Mouse (Mus musculus): ENCODE data around the gene Slc10a1. TPM values are rescaled to one million over a fixed set of nuclear protein-coding genes. Genes with fewer than 3 reads are reported as not detected.

The Slc10a1 gene
- polyA plus RNA-seq, 1 experiment from 2014 or later: 0.63 TPM

DNA sequence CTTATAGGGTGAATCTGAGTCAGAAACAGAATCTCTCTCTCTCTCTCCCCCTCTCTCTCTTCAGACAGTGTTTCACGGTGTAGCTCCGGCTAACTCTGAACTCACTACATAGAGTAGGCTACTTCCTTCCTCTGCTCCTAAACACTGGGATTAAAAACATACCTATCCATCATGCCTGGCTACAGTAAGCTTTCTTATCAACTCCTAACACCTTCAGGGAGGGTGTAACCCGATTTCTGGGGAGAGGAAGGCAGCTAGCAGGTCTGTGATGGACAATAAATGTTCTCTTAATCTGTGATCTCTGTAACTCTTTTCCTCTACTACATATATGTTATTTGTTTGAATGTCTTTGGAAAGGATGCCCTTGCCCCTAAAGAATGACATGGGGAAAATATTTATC lies 25.1 kb downstream of the Slc10a1 start:
- WGBS: 87% methylated on average over 3 of the region's 3 CpGs
- Histone ChIP-seq H3K36me3 (ENCODE audit: control insufficient read depth, insufficient read depth, low read length) (peaks cover 12% of the 10 kb centered on the region), H3K9me3 (ENCODE audit: control insufficient read depth, low read length) (no peaks in the 10 kb centered on the region), H3K27me3 (ENCODE audit: control insufficient read depth, insufficient read depth, low read length) (no peaks in the 10 kb centered on the region), H3K9ac (ENCODE audit: low read length) (no peak overlapping the region), H3K4me1 (replicated peaks; ENCODE audit: control insufficient read depth, insufficient read depth, low read length) (no peaks in the 10 kb centered on the region; the same call in 1 of the 2 replicates), H3K4me2 (ENCODE audit: low read depth, low read length, severe bottlenecking) (no peak overlapping the region), H3K27ac (ENCODE audit: low read depth, low read length) (no peak overlapping the region), H3K4me3 (ENCODE audit: low read depth, low read length) (no peak overlapping the region)
- ATAC-seq (replicated peaks; ENCODE audit: low FRiP score) (no peak), DNase-seq (ENCODE audit: low spot score) (no peak)

DNA sequence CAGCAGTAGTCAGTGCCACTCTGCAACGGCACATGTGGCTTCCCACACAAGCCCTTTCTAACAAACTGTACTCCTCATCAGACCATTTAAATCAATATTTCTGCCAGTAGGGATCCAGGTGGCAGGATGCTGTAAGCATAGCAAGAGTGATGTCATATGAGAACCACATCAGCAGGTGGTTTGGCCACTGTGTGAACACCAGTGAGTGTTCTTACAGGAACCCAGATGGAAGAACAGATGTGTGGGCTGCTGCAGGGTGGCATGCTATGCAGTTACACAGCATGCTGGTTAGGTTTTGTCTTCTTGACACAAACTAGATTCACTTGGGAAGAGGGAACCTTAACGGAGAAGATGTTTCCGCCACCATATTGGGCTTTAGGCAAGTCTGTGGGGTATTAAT lies 26.6 kb downstream of the Slc10a1 start:
- Histone ChIP-seq H3K36me3 (ENCODE audit: control insufficient read depth, insufficient read depth, low read length) (peaks cover under 1% of the 10 kb centered on the region; the same call in 1 of the 2 replicates), H3K4me2 (ENCODE audit: low read depth, low read length, severe bottlenecking) (no peak overlapping the region), H3K27ac (ENCODE audit: low read depth, low read length) (no peak overlapping the region), H3K9ac (ENCODE audit: low read length) (no peak overlapping the region), H3K4me1 (replicated peaks; ENCODE audit: control insufficient read depth, insufficient read depth, low read length) (no peaks in the 10 kb centered on the region; the same call in 1 of the 2 replicates), H3K27me3 (ENCODE audit: control insufficient read depth, insufficient read depth, low read length) (no peaks in the 10 kb centered on the region), H3K4me3 (ENCODE audit: low read depth, low read length) (no peak overlapping the region), H3K9me3 (ENCODE audit: control insufficient read depth, low read length) (no peaks in the 10 kb centered on the region)
- 94% methylated on average over 3 of the region's 3 CpGs for WGBS
- ATAC-seq (replicated peaks; ENCODE audit: low FRiP score): no peak
- no peak for DNase-seq (ENCODE audit: low spot score)

DNA sequence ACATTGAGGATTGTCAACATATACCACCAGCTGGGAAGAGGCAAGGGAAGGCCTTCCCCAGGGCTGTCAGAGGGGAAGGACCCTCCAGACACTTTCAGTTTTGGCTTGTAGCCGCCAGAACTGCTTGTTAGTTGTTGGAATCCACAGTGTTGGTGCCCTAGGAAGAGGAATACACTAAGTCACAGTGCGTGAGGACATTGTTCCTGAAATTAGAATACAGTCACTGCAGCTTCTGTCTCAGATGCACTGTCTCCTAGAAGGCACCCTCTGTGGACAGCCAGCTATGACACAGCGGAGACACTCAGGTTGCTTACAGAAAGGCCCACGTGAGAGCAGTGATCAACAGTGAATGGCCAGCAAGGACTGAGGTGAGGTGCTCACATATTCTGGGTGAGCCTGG lies 29.3 kb downstream of the Slc10a1 start:
- H3K27me3 ChIP-seq (ENCODE audit: control insufficient read depth, insufficient read depth, low read length): no peaks in the 10 kb centered on the region
- H3K36me3 ChIP-seq (ENCODE audit: control insufficient read depth, insufficient read depth, low read length): no peaks in the 10 kb centered on the region
- DNase-seq (ENCODE audit: low spot score) (no peak), ATAC-seq (replicated peaks; ENCODE audit: low FRiP score) (no peak)
- no peaks in the 10 kb centered on the region for H3K9me3 ChIP-seq (ENCODE audit: control insufficient read depth, low read length)
- 80% methylated on average over 4 of the region's 4 CpGs for WGBS
- H3K4me1 ChIP-seq (replicated peaks; ENCODE audit: control insufficient read depth, insufficient read depth, low read length): no peaks in the 10 kb centered on the region
- H3K27ac ChIP-seq (ENCODE audit: low read depth, low read length): no peak overlapping the region
- H3K4me2 ChIP-seq (ENCODE audit: low read depth, low read length, severe bottlenecking): no peak overlapping the region
- H3K9ac ChIP-seq (ENCODE audit: low read length): no peak overlapping the region
- H3K4me3 ChIP-seq (ENCODE audit: low read depth, low read length): no peak overlapping the region

DNA sequence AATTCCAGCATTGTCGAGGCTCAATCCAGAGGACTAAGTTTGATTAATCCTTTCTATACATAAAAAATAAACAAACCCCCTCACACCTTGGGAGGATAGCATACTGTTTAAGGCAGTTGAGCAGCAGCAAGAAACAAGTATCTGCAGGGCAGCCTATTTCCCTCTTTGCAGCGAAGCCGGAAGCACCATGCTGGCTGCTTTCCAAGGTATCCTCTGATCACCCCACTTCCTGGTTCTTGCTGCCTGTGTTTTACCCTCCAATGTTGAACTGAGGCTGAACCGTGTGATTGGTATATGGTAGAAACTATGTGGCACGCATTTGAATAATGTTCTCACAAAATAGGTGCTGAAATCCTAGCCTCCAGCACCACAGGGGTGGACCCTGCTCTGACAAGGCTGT lies 29.9 kb downstream of the Slc10a1 start:
- ATAC-seq (replicated peaks; ENCODE audit: low FRiP score) (no peak), DNase-seq (ENCODE audit: low spot score) (no peak)
- Histone ChIP-seq H3K27ac (ENCODE audit: low read depth, low read length) (no peak overlapping the region), H3K9ac (ENCODE audit: low read length) (no peak overlapping the region), H3K9me3 (ENCODE audit: control insufficient read depth, low read length) (no peaks in the 10 kb centered on the region), H3K4me3 (ENCODE audit: low read depth, low read length) (no peak overlapping the region), H3K36me3 (ENCODE audit: control insufficient read depth, insufficient read depth, low read length) (no peaks in the 10 kb centered on the region), H3K4me2 (ENCODE audit: low read depth, low read length, severe bottlenecking) (no peak overlapping the region), H3K4me1 (replicated peaks; ENCODE audit: control insufficient read depth, insufficient read depth, low read length) (no peaks in the 10 kb centered on the region), H3K27me3 (ENCODE audit: control insufficient read depth, insufficient read depth, low read length) (no peaks in the 10 kb centered on the region)
- 72% methylated on average over 5 of the region's 5 CpGs for WGBS

DNA sequence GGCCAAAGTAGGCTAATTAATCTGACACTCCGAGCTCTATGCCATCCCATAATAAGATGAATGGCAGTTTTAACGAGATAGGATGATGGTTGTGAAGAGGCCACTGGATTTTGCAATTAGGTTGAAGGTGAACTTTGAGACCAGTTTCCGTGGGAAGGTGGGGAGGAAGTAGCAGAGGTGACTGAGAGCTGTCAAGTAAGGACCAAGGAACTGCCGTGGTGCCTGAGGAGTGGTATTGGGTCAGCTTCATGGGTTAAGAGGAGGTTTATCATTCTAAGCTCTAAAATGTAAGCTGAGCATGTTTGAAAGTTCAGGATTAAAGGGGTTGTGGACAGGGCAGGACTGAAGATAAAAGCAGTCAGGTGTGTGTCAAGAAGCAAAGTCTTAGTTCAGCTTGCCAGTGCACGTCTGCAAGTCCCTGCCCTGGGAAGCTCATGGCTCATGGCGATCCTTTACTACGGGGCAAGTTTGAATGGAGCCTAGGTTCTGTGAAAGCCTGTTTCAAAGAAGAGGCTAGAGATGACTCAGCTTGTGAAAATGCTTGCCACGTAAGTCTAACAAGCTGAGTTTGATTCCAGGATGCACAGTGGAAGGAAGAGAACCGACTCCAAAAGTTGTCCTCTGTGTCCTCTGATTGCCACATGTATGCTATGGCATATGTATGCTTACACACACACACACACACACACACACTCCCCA lies 31.0 kb downstream of the Slc10a1 start:
- no peaks in the 10 kb centered on the region for H3K4me1 ChIP-seq (replicated peaks; ENCODE audit: control insufficient read depth, insufficient read depth, low read length)
- DNase-seq (ENCODE audit: low spot score) (no peak), ATAC-seq (replicated peaks; ENCODE audit: low FRiP score) (no peak)
- no peak overlapping the region for H3K4me2 ChIP-seq (ENCODE audit: low read depth, low read length, severe bottlenecking)
- no peak overlapping the region for H3K27ac ChIP-seq (ENCODE audit: low read depth, low read length)
- H3K9ac ChIP-seq (ENCODE audit: low read length): no peak overlapping the region
- H3K9me3 ChIP-seq (ENCODE audit: control insufficient read depth, low read length): no peaks in the 10 kb centered on the region
- 76% methylated on average over 9 of the region's 9 CpGs for WGBS
- H3K4me3 ChIP-seq (ENCODE audit: low read depth, low read length): no peak overlapping the region
- H3K36me3 ChIP-seq (ENCODE audit: control insufficient read depth, insufficient read depth, low read length): no peaks in the 10 kb centered on the region
- no peaks in the 10 kb centered on the region for H3K27me3 ChIP-seq (ENCODE audit: control insufficient read depth, insufficient read depth, low read length)

DNA sequence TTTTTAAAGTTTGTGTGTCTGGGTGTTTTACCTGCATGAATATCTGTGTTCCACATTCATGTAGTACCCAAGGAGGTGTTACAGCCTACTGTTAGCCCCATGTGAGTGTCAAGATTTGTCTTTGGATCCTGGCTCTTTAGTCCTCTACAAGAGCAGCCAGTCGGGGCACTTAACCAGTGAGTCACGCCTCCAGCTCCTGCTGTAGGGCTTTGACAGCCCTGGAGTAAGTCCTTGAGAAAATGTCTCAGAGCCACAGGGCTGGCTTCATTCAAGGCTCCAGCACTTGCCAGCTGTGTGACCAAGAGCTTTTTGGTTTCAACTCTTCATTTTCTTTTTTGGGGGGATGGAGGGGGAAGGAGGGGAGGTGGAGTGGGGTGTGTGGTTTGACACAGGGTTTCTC lies 31.8 kb downstream of the Slc10a1 start:
- H3K27me3 ChIP-seq (ENCODE audit: control insufficient read depth, insufficient read depth, low read length): no peaks in the 10 kb centered on the region
- DNase-seq (ENCODE audit: low spot score): no peak
- no peaks in the 10 kb centered on the region for H3K9me3 ChIP-seq (ENCODE audit: control insufficient read depth, low read length)
- H3K4me2 ChIP-seq (ENCODE audit: low read depth, low read length, severe bottlenecking): no peak overlapping the region
- H3K27ac ChIP-seq (ENCODE audit: low read depth, low read length): no peak overlapping the region
- ATAC-seq (replicated peaks; ENCODE audit: low FRiP score): no peak
- H3K4me1 ChIP-seq (replicated peaks; ENCODE audit: control insufficient read depth, insufficient read depth, low read length): no peaks in the 10 kb centered on the region
- no peaks in the 10 kb centered on the region for H3K36me3 ChIP-seq (ENCODE audit: control insufficient read depth, insufficient read depth, low read length)
- no peak overlapping the region for H3K9ac ChIP-seq (ENCODE audit: low read length)
- H3K4me3 ChIP-seq (ENCODE audit: low read depth, low read length): no peak overlapping the region
- 79% methylated on average over 2 of the region's 2 CpGs for WGBS

DNA sequence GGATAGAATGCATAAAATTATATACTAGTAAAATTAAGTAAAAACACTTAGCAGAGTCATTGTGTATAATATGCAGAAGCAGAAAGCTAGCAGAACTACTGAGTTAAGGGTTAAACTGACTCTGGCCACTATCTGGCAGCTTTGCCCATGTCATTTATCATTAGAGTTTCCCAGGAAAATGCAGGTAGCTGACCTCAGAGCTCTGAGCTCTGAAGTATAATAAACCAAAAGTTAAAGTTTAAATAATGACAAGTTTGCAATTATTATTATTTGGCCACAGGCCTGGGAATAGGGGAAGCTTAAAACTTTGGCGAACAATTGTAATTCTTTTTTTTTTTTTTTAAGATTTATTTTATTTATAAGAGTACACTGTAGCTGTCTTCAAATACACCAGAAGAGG lies 35.6 kb downstream of the Slc10a1 start:
- Histone ChIP-seq H3K9ac (ENCODE audit: low read length) (no peak overlapping the region), H3K36me3 (ENCODE audit: control insufficient read depth, insufficient read depth, low read length) (no peaks in the 10 kb centered on the region), H3K4me3 (ENCODE audit: low read depth, low read length) (no peak overlapping the region), H3K4me2 (ENCODE audit: low read depth, low read length, severe bottlenecking) (no peak overlapping the region), H3K4me1 (replicated peaks; ENCODE audit: control insufficient read depth, insufficient read depth, low read length) (no peaks in the 10 kb centered on the region), H3K9me3 (ENCODE audit: control insufficient read depth, low read length) (no peaks in the 10 kb centered on the region), H3K27me3 (ENCODE audit: control insufficient read depth, insufficient read depth, low read length) (no peaks in the 10 kb centered on the region), H3K27ac (ENCODE audit: low read depth, low read length) (no peak overlapping the region)
- ATAC-seq (replicated peaks; ENCODE audit: low FRiP score): no peak
- WGBS: 93% methylated on average over 1 of the region's 1 CpGs
- DNase-seq (ENCODE audit: low spot score): no peak

DNA sequence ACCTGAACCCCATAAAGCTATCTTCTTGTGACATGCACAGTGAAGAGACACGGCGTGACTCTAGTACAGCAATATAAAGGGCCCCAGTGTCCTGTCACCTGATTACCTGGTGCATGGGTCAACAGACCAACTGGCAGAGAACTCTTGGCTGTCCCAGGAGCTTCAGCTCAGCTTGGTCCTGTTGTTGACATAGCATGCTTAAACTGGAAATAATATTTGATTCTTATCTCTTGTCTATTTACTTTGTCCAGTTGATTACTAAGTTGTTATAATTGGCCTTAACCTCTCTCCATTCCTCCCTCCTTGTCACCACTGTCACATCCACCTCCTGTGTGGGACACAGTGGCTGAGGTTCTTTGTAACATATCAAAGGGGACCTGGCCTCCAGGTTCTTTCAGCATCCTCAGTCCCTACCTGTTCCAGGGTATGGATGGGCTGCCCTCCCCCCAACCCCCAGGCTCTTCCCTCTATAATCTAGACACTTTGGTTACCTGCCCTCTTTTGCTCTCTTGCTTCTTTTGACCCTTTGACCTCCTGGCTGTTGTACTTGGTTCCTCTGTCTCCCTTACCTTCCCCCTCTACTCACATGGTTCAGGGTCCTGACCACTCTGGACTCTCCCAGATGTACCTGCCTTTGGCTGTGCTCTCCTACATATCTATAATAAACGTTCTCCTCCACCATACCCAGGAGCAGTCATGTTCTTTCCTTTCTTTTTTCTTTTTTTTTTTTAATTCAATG lies 36.9 kb downstream of the Slc10a1 start:
- H3K4me3 ChIP-seq (ENCODE audit: low read depth, low read length): no peak overlapping the region
- no peak overlapping the region for H3K9ac ChIP-seq (ENCODE audit: low read length)
- no peak overlapping the region for H3K4me2 ChIP-seq (ENCODE audit: low read depth, low read length, severe bottlenecking)
- no peak overlapping the region for H3K27ac ChIP-seq (ENCODE audit: low read depth, low read length)
- WGBS: 88% methylated on average over 3 of the region's 3 CpGs
- DNase-seq (ENCODE audit: low spot score): no peak
- ATAC-seq (replicated peaks; ENCODE audit: low FRiP score): no peak
- H3K9me3 ChIP-seq (ENCODE audit: control insufficient read depth, low read length): no peaks in the 10 kb centered on the region
- no peaks in the 10 kb centered on the region for H3K36me3 ChIP-seq (ENCODE audit: control insufficient read depth, insufficient read depth, low read length)
- H3K4me1 ChIP-seq (replicated peaks; ENCODE audit: control insufficient read depth, insufficient read depth, low read length): no peaks in the 10 kb centered on the region
- H3K27me3 ChIP-seq (ENCODE audit: control insufficient read depth, insufficient read depth, low read length): no peaks in the 10 kb centered on the region

DNA sequence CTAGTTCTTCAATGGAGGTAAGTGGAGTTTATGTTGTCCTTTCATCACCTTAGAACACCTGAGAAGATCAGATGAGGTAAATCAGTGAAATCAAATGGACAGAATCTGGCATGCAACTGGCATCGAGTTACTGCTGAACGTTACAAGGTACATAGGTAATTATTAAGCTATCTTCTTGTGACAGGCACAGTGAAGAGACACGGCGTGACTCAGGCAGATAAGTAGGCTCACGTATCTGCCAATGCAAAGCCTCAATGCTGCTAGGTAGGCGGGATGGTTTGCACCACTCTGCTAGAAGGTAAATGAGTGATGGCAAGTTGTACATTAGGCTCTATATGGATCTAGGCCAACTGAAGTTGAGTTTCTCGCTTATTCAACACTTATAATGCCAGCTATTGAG lies 38.4 kb downstream of the Slc10a1 start:
- H3K4me2 ChIP-seq (ENCODE audit: low read depth, low read length, severe bottlenecking): no peak overlapping the region
- 93% methylated on average over 7 of the region's 7 CpGs for WGBS
- H3K36me3 ChIP-seq (ENCODE audit: control insufficient read depth, insufficient read depth, low read length): no peaks in the 10 kb centered on the region
- no peaks in the 10 kb centered on the region for H3K27me3 ChIP-seq (ENCODE audit: control insufficient read depth, insufficient read depth, low read length)
- DNase-seq (ENCODE audit: low spot score): no peak
- no peaks in the 10 kb centered on the region for H3K4me1 ChIP-seq (replicated peaks; ENCODE audit: control insufficient read depth, insufficient read depth, low read length)
- H3K9me3 ChIP-seq (ENCODE audit: control insufficient read depth, low read length): no peaks in the 10 kb centered on the region
- no peak overlapping the region for H3K4me3 ChIP-seq (ENCODE audit: low read depth, low read length)
- no peak overlapping the region for H3K9ac ChIP-seq (ENCODE audit: low read length)
- no peak for ATAC-seq (replicated peaks; ENCODE audit: low FRiP score)
- no peak overlapping the region for H3K27ac ChIP-seq (ENCODE audit: low read depth, low read length)

All from forebrain, embryonic 11.5 days (tissue).